Mouse (Mus musculus): ENCODE results near the gene Wnt9a. TPM values are rescaled to one million over a fixed set of nuclear protein-coding genes. Genes with fewer than 3 reads are reported as not detected.

Wnt9a gene
- polyA plus RNA-seq, 1 experiment from 2014 or later, result 10.7 TPM

DNA sequence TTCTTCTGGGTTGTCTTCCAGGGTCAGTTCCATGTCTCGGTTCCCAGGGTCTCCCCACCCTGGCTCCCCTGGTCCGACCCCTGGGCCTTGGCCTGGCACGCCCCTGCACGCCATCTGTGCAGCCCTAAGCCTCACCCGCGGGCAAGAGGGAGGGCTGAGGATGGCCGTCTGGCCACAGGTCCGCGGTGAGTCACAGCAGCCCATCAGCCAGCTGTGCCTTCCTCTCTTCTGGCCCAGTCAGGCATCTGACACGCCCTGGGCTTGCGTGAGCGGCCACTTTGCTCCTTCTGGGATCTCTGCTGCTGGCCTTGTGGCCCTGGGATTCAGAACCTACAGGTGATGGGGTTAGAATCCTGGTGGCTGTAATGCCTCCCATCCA lies 1.4 kb downstream of the Wnt9a start:
- 20% methylated on average over 12 of the region's 12 CpGs for WGBS
- no peak for DNase-seq (ENCODE audit: low spot score)
- Histone ChIP-seq H3K4me3 (peak overlapping the region; percentile 68), H3K4me1 (replicated peaks) (peaks cover 79% of the 10 kb centered on the region), H3K27ac (peak overlapping the region; percentile 82), H3K27me3 (ENCODE audit: insufficient read depth, poor library complexity, severe bottlenecking) (peaks cover 92% of the 10 kb centered on the region), H3K36me3 (no peaks in the 10 kb centered on the region), H3K9me3 (no peaks in the 10 kb centered on the region)

DNA sequence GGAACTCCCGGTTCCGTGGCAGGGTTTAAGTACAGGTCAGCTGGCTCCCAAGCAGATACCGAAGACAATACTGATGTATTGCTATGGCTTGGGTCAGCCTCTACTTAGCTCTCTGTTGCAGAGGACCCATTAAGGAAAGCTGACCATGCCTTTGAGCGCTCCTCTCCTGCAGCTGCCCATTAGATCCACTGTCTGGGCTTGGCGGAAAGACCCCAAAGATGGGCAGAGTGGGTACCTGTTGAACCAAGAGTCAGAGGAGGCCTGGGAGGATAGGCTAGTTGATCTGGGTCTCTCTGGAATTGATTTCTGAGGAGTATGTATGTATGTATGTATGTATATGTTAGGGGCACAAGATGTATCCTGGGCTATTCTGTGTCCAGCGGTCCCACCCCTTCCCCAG lies 1.9 kb downstream of the Wnt9a start:
- 41% methylated on average over 6 of the region's 6 CpGs for WGBS
- DNase-seq (ENCODE audit: low spot score), result no peak
- Histone ChIP-seq H3K27me3 (ENCODE audit: insufficient read depth, poor library complexity, severe bottlenecking) (peaks cover 87% of the 10 kb centered on the region), H3K27ac (peak overlapping the region; percentile 82), H3K4me1 (replicated peaks) (peaks cover 82% of the 10 kb centered on the region), H3K4me3 (peak overlapping the region; percentile 68), H3K36me3 (no peaks in the 10 kb centered on the region), H3K9me3 (no peaks in the 10 kb centered on the region)

DNA sequence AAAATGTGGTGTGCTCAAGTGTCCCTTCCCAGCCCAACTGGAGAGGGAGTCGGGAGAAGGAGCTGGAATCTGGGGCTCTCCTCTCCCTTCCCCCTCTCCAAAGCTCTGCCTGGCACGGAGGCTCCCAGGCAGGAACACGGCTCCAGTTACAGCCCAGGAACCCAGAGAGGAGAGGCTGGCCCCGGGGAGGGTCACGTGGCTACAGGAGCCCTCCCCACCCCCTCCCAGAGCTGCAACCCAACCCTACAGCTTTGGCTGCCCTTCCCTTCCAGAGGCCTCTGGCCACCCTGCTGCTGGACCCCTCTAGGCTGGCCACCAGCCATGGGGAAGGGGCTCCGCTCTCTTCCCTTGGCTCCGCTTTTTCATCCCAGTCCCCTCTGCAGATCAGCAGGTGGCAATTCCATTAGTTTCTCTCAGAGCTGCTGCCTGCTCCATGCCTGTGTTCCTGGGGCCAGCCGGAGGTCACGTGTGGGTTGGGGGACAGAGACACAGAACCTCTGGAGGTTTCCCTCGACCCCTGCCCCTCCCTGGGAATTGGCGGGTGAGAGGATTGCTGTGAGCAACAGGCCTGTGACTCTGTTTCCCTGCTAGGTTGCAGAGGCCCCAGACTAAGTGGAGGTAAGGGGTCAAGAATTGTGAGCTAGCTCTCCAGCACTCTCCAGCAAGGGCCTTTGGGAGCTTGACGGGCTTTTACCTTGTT lies 2.5 kb downstream of the Wnt9a start:
- no peaks in the 10 kb centered on the region for H3K36me3 ChIP-seq
- WGBS, result 5% methylated on average over 12 of the region's 12 CpGs
- H3K4me3 ChIP-seq, result peak overlapping the region; percentile 68
- peaks cover 89% of the 10 kb centered on the region for H3K4me1 ChIP-seq (replicated peaks)
- DNase-seq (ENCODE audit: low spot score), result peak; percentile 63
- H3K27ac ChIP-seq, result peak overlapping the region; percentile 82
- peaks cover 81% of the 10 kb centered on the region for H3K27me3 ChIP-seq (ENCODE audit: insufficient read depth, poor library complexity, severe bottlenecking)
- no peaks in the 10 kb centered on the region for H3K9me3 ChIP-seq

- Histone ChIP-seq H3K9me3 (no peaks in the 10 kb centered on the region), H3K27me3 (ENCODE audit: insufficient read depth, poor library complexity, severe bottlenecking) (peaks cover 73% of the 10 kb centered on the region), H3K4me3 (no peak overlapping the region), H3K36me3 (no peaks in the 10 kb centered on the region), H3K27ac (no peak overlapping the region), H3K4me1 (replicated peaks) (peaks cover 92% of the 10 kb centered on the region)
- DNase-seq (ENCODE audit: low spot score), result no peak
- 53% methylated on average over 8 of the region's 8 CpGs for WGBS
Measured at GRCm38 (mm10) chr11:59309976-59310375, 3.2 kb downstream of the Wnt9a start.

- Histone ChIP-seq H3K4me1 (replicated peaks) (peaks cover 84% of the 10 kb centered on the region), H3K9me3 (no peaks in the 10 kb centered on the region), H3K27ac (peak overlapping the region; percentile 57), H3K27me3 (ENCODE audit: insufficient read depth, poor library complexity, severe bottlenecking) (peaks cover 53% of the 10 kb centered on the region), H3K36me3 (no peaks in the 10 kb centered on the region), H3K4me3 (0 out of 2 replicates have a peak overlapping the region, but pooled peaks have one; percentile 3)
- WGBS, result 70% methylated on average over 6 of the region's 6 CpGs
- DNase-seq (ENCODE audit: low spot score), result no peak
Measured at GRCm38 (mm10) chr11:59312060-59312459, 5.3 kb downstream of the Wnt9a start.

- no peak for DNase-seq (ENCODE audit: low spot score)
- Histone ChIP-seq H3K9me3 (no peaks in the 10 kb centered on the region), H3K27ac (peak overlapping the region; percentile 57), H3K36me3 (no peaks in the 10 kb centered on the region), H3K4me3 (no peak overlapping the region), H3K4me1 (replicated peaks) (peaks cover 79% of the 10 kb centered on the region), H3K27me3 (ENCODE audit: insufficient read depth, poor library complexity, severe bottlenecking) (peaks cover 48% of the 10 kb centered on the region)
- whole genome bisulfite sequencing, result 65% methylated on average over 8 of the region's 8 CpGs
Measured at GRCm38 (mm10) chr11:59312501-59312900, 5.8 kb downstream of the Wnt9a start.

DNA sequence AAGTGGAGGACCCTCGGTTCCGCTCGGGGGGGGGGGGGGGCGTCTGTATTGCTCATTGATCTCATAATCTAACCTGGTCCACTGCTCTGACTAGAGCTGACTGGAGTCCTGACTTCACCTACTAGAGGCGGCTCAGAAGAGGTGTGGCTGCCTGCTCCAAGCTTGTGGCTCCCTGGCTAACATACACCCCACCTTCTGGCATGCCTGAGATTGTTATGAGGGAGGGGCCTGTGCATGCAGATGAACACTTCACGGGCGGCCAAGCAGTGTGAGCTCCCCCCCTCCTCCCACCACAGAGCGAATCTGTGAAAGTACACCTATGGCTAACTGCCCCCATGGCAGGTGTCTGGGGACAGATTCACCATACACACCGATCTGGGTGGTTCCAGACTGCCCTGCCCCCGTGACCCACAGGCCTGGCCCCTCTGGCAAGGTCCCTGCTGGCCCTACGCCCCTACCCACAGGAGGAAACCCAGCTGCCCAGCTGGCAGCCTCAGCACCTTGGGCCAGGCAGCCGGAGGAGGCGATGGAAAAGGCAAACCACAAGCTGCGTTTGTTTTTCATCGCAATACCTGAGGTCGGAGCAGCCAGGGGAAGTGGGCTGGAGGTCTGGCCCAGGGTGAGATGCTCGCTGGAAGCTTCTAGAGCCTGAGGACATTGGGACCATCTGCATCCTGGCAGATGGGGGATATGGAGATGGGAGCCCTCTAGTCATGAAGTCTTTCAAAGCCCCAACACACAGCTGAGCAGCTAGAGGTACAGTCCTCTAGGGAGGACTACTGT lies 6.5 kb downstream of the Wnt9a start:
- H3K36me3 ChIP-seq, result no peaks in the 10 kb centered on the region
- DNase-seq (ENCODE audit: low spot score), result no peak
- peaks cover 41% of the 10 kb centered on the region for H3K27me3 ChIP-seq (ENCODE audit: insufficient read depth, poor library complexity, severe bottlenecking)
- H3K27ac ChIP-seq, result peak overlapping the region; percentile 57
- peaks cover 72% of the 10 kb centered on the region for H3K4me1 ChIP-seq (replicated peaks)
- no peaks in the 10 kb centered on the region for H3K9me3 ChIP-seq
- WGBS, result 72% methylated on average over 17 of the region's 17 CpGs
- H3K4me3 ChIP-seq, result no peak overlapping the region

DNA sequence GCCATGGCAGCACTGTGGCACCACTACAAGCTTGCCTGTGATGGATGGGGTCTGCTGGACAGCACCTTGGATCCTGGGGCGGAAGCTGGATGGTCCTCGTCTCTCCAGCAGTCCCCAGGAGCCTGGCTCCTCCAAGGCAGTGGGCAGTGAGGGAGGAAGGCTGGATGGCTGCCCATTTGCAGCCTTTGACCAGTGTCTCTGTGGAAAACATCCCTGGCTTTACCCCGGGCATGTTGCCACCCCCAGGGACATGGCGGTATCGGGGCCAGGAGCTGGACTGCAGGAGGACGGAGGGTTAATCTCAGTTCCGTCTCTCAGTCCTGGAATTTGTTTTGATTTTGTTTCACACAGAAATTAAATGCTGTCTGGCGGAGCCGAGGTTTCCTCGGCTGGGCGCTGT lies 7.2 kb downstream of the Wnt9a start:
- Histone ChIP-seq H3K4me1 (replicated peaks) (peaks cover 65% of the 10 kb centered on the region), H3K27ac (peak overlapping the region; percentile 57), H3K9me3 (no peaks in the 10 kb centered on the region), H3K36me3 (no peaks in the 10 kb centered on the region), H3K4me3 (no peak overlapping the region), H3K27me3 (ENCODE audit: insufficient read depth, poor library complexity, severe bottlenecking) (peaks cover 34% of the 10 kb centered on the region)
- 74% methylated on average over 11 of the region's 11 CpGs for WGBS
- no peak for DNase-seq (ENCODE audit: low spot score)

- H3K4me1 ChIP-seq (replicated peaks), result peaks cover 42% of the 10 kb centered on the region
- no peak overlapping the region for H3K4me3 ChIP-seq
- DNase-seq (ENCODE audit: low spot score), result no peak
- WGBS, result 59% methylated on average over 6 of the region's 6 CpGs
- no peaks in the 10 kb centered on the region for H3K36me3 ChIP-seq
- no peak overlapping the region for H3K27ac ChIP-seq
- peaks cover 12% of the 10 kb centered on the region for H3K27me3 ChIP-seq (ENCODE audit: insufficient read depth, poor library complexity, severe bottlenecking)
- no peaks in the 10 kb centered on the region for H3K9me3 ChIP-seq
Measured at GRCm38 (mm10) chr11:59316517-59316916, 9.8 kb downstream of the Wnt9a start.

- no peak overlapping the region for H3K4me3 ChIP-seq
- DNase-seq (ENCODE audit: low spot score), result no peak
- no peaks in the 10 kb centered on the region for H3K9me3 ChIP-seq
- no peak overlapping the region for H3K27ac ChIP-seq
- 79% methylated on average over 3 of the region's 3 CpGs for WGBS
- H3K36me3 ChIP-seq, result no peaks in the 10 kb centered on the region
- H3K4me1 ChIP-seq (replicated peaks), result peaks cover 9% of the 10 kb centered on the region; the same call in 1 of the 2 replicates
- H3K27me3 ChIP-seq (ENCODE audit: insufficient read depth, poor library complexity, severe bottlenecking), result no peaks in the 10 kb centered on the region
Measured at GRCm38 (mm10) chr11:59322988-59323387, 16.3 kb downstream of the Wnt9a start.

- Histone ChIP-seq H3K27ac (no peak overlapping the region), H3K27me3 (ENCODE audit: insufficient read depth, poor library complexity, severe bottlenecking) (peaks cover 10% of the 10 kb centered on the region; the same call in 1 of the 2 replicates), H3K4me3 (no peak overlapping the region), H3K36me3 (no peaks in the 10 kb centered on the region), H3K4me1 (replicated peaks) (peaks cover 26% of the 10 kb centered on the region), H3K9me3 (no peaks in the 10 kb centered on the region)
- WGBS, result 86% methylated on average over 5 of the region's 5 CpGs
- DNase-seq (ENCODE audit: low spot score), result no peak
Measured at GRCm38 (mm10) chr11:59324777-59325176, 18.0 kb downstream of the Wnt9a start.

- no peak for DNase-seq (ENCODE audit: low spot score)
- no peaks in the 10 kb centered on the region for H3K9me3 ChIP-seq
- 0 out of 2 replicates have a peak, but pooled peaks cover 10% of the 10 kb centered on the region for H3K36me3 ChIP-seq
- peaks cover 51% of the 10 kb centered on the region for H3K4me1 ChIP-seq (replicated peaks)
- H3K27ac ChIP-seq, result no peak overlapping the region; the same call in 1 of the 2 replicates
- H3K27me3 ChIP-seq (ENCODE audit: insufficient read depth, poor library complexity, severe bottlenecking), result peaks cover 21% of the 10 kb centered on the region
- WGBS, result 83% methylated on average over 18 of the region's 18 CpGs
- no peak overlapping the region for H3K4me3 ChIP-seq
Measured at GRCm38 (mm10) chr11:59327625-59328024, 20.9 kb downstream of the Wnt9a start.

DNA sequence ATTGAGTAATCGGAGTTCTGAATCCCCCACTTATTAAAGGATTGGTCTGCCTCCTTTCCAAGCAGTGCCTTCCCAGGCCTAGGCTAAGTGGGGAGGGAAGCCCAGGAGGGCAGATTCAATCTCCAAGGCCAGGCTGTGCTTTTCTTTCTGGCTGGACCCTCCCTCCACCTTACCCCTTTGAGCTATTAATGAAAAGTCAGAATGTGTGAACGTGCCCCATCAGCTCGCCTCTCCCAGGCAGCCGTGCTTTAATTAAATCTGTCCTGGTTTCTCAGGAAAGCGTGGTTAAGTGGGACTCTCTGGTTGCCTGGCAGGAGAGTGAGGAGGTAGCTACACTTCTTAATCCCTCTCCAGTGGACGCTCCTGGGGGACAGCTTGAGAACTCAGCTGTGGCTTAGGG lies 22.9 kb downstream of the Wnt9a start:
- Histone ChIP-seq H3K4me1 (replicated peaks) (peaks cover 59% of the 10 kb centered on the region), H3K4me3 (no peak overlapping the region), H3K27ac (peak overlapping the region; percentile 70), H3K36me3 (0 out of 2 replicates have a peak, but pooled peaks cover 10% of the 10 kb centered on the region), H3K27me3 (ENCODE audit: insufficient read depth, poor library complexity, severe bottlenecking) (peaks cover 27% of the 10 kb centered on the region), H3K9me3 (no peaks in the 10 kb centered on the region)
- no peak for DNase-seq (ENCODE audit: low spot score)
- WGBS, result 22% methylated on average over 6 of the region's 6 CpGs
